Mouse (Mus musculus) CH12.LX (cell line): ENCODE measurements at regions not wholly inside any gene's neighbourhood (a gene's known extent, or its start where the extent isn't known, plus 50 kb on each side); places are given as distances from the start of the nearest gene placed in this dataset.

ENCODE experiments used
- DNase-seq: peaks from one replicate; pipeline ENCODE4 v3.0.0-alpha.2; 2013; ENCODE audit errors: extremely low read depth
- H3K27ac ChIP-seq: 2 replicates; pipeline ENCODE4 v1.5.1; 2012; ENCODE audit warnings: low read depth, mild to moderate bottlenecking, control low read depth, moderate library complexity; ENCODE audit not compliant: insufficient read depth
- H3K27me3 ChIP-seq: replicated peaks from 2 replicates; pipeline ENCODE3; 2012; ENCODE audit warnings: inconsistent platforms
- H3K36me3 ChIP-seq, 2 experiments: replicated peaks in 1 of 2; 2 replicates each; pipeline versions ENCODE3 to v1.6.1; 2012; ENCODE audit warnings: inconsistent platforms in 1 of 2, low read length in 1 of 2, mild to moderate bottlenecking in 1 of 2, mixed read lengths in 1 of 2, moderate library complexity in 1 of 2; ENCODE audit not compliant: control insufficient read depth in 1 of 2, insufficient read depth in 1 of 2
- H3K4me1 ChIP-seq, 2 experiments: 2 replicates each; pipeline ENCODE4 v1.6.1; 2012; ENCODE audit warnings: inconsistent platforms in 1 of 2, moderate library complexity in 1 of 2; ENCODE audit not compliant: insufficient read depth in 2 of 2, control insufficient read depth in 1 of 2
- H3K4me2 ChIP-seq: 2 replicates; pipeline ENCODE4 v1.6.1; 2012; ENCODE audit warnings: low read depth, mild to moderate bottlenecking, control low read depth; ENCODE audit not compliant: poor library complexity, insufficient read depth, severe bottlenecking
- H3K4me3 ChIP-seq, 3 experiments: fragments of 150-350 bp in 1 of 3; sonication (generic) in 1 of 3; replicated peaks in 1 of 3; 2 replicates each; pipeline versions ENCODE3 to v1.5.1; 2011 to 2012; ENCODE audit warnings: low read depth in 2 of 3, low read length in 2 of 3, mild to moderate bottlenecking in 2 of 3, moderate library complexity in 2 of 3, control low read depth in 1 of 3, improper control_type of control experiment in 1 of 3, inconsistent platforms in 1 of 3, mixed read lengths in 1 of 3; ENCODE audit not compliant: poor library complexity in 1 of 3
- H3K79me2 ChIP-seq: replicated peaks from 2 replicates; pipeline ENCODE4 v1.6.1; 2012; ENCODE audit warnings: mild to moderate bottlenecking, moderate library complexity; ENCODE audit not compliant: control insufficient read depth, poor library complexity, insufficient read depth, severe bottlenecking; ENCODE audit errors: extremely low read depth
- H3K9ac ChIP-seq: 2 replicates; pipeline ENCODE4 v1.6.1; 2012; ENCODE audit warnings: low read depth, mild to moderate bottlenecking, control low read depth, moderate library complexity; ENCODE audit not compliant: insufficient read depth
- H3K9me3 ChIP-seq: replicated peaks from 2 replicates; pipeline ENCODE3; 2012; ENCODE audit warnings: low read length, inconsistent platforms, mixed read lengths
- BHLHE40 ChIP-seq: IDR thresholded peaks from 2 replicates; pipeline ENCODE4 v1.6.1; 2011; ENCODE audit warnings: mild to moderate bottlenecking, low read depth, low read length, improper control_type of control experiment
- CHD2 ChIP-seq: IDR thresholded peaks from 2 replicates; pipeline ENCODE4 v1.6.1; 2011; ENCODE audit warnings: low read length, improper control_type of control experiment
- ELF1 ChIP-seq: IDR thresholded peaks from 2 replicates; pipeline ENCODE4 v1.6.1; 2014; ENCODE audit warnings: low read depth, mild to moderate bottlenecking, inconsistent platforms, low read length, improper control_type of control experiment
- GABPA ChIP-seq: IDR thresholded peaks from 2 replicates; pipeline ENCODE4 v1.6.1; 2012; ENCODE audit warnings: low read depth, low read length, improper control_type of control experiment, inconsistent platforms; ENCODE audit not compliant: insufficient replicate concordance
- HCFC1 ChIP-seq: IDR thresholded peaks from 2 replicates; pipeline ENCODE4 v1.6.1; 2012; ENCODE audit warnings: low read depth, mild to moderate bottlenecking, inconsistent platforms, low read length, improper control_type of control experiment
- IRF4 ChIP-seq: IDR thresholded peaks from 2 replicates; pipeline ENCODE4 v1.6.1; 2014; ENCODE audit warnings: low read depth, mild to moderate bottlenecking, inconsistent platforms, low read length, improper control_type of control experiment
- JUN ChIP-seq: IDR thresholded peaks from 2 replicates; pipeline ENCODE4 v1.6.1; 2011; ENCODE audit warnings: low read depth, mild to moderate bottlenecking, low read length, improper control_type of control experiment, moderate library complexity; ENCODE audit not compliant: insufficient read depth
- MAX ChIP-seq: IDR thresholded peaks from 2 replicates; pipeline ENCODE4 v1.6.1; 2011; ENCODE audit warnings: low read length, improper control_type of control experiment
- MAZ ChIP-seq: IDR thresholded peaks from 2 replicates; pipeline ENCODE4 v1.6.1; 2012; ENCODE audit warnings: low read depth, mild to moderate bottlenecking, inconsistent platforms, low read length, improper control_type of control experiment, moderate library complexity
- MEF2A ChIP-seq: IDR thresholded peaks from 2 replicates; pipeline ENCODE4 v1.6.1; 2014; ENCODE audit warnings: low read depth, mild to moderate bottlenecking, inconsistent platforms, low read length, improper control_type of control experiment, borderline replicate concordance
- MXI1 ChIP-seq: IDR thresholded peaks from 2 replicates; pipeline ENCODE4 v1.6.1; 2011; ENCODE audit warnings: mild to moderate bottlenecking, low read depth, low read length, improper control_type of control experiment
- NELFE ChIP-seq: IDR thresholded peaks from 2 replicates; pipeline ENCODE4 v1.6.1; 2011; ENCODE audit warnings: low read depth, low read length, improper control_type of control experiment
- NRF1 ChIP-seq: IDR thresholded peaks from 2 replicates; pipeline ENCODE4 v1.6.1; 2014; ENCODE audit warnings: low read depth, mild to moderate bottlenecking, inconsistent platforms, low read length, improper control_type of control experiment, moderate library complexity
- PAX5 ChIP-seq: IDR thresholded peaks from 2 replicates; pipeline ENCODE4 v1.6.1; 2012; ENCODE audit warnings: low read length, inconsistent platforms, mixed read lengths
- POLR2A ChIP-seq: IDR thresholded peaks from 2 replicates; pipeline ENCODE4 v1.6.1; 2011; ENCODE audit warnings: low read depth, mild to moderate bottlenecking, improper control_type of control experiment, low read length
- POLR2AphosphoS2 ChIP-seq: IDR thresholded peaks from 2 replicates; pipeline ENCODE4 v1.6.1; 2011; ENCODE audit warnings: low read depth, low read length, improper control_type of control experiment
- SIN3A ChIP-seq: IDR thresholded peaks from 2 replicates; pipeline ENCODE4 v1.6.1; 2012; ENCODE audit warnings: low read length, improper control_type of control experiment, inconsistent platforms
- TBP ChIP-seq: conservative IDR thresholded peaks from 2 replicates; pipeline ENCODE4 v1.6.1; 2011; ENCODE audit warnings: low read depth, low read length, improper control_type of control experiment
- dilution Hi-C: fragments of 300-500 bp; cut with MboI; formaldehyde crosslinking; loops from 2 replicates; pipeline ENCODE4 v1.14.3; 2020; ENCODE audit warnings: low sequenced_read_pairs; ENCODE audit not compliant: extremely low pct_unique_long_range_greater_than_20kb, extremely low pct_ligation_motif_present
- in situ Hi-C: fragments of 300-500 bp; cut with MboI; formaldehyde crosslinking; loops from 3 replicates; pipeline ENCODE4 v1.14.3; 2019; ENCODE audit warnings: low sequenced_read_pairs, low pct_ligation_motif_present, low pct_unique_long_range_greater_than_20kb, mixed read lengths

- no peak overlapping the region for H3K4me2 ChIP-seq
- H3K4me3 ChIP-seq = no peak overlapping the region
- H3K79me2 ChIP-seq = no peaks in the 10 kb centered on the region
- no peak for DNase-seq
- no peak overlapping the region for H3K27ac ChIP-seq
- H3K27me3 ChIP-seq = no peaks in the 10 kb centered on the region
- in situ Hi-C loops = no loop called here
- H3K9ac ChIP-seq = no peak overlapping the region
- H3K4me1 ChIP-seq = no peaks in the 10 kb centered on the region
- no peak for TF ChIP-seq POLR2AphosphoS2
- TF ChIP-seq MAZ = no peak
- TF ChIP-seq PAX5 = no peak
- no peak for TF ChIP-seq IRF4
- TF ChIP-seq MXI1 = no peak
- TF ChIP-seq, all 38 proteins: peak for 0
- no peaks in the 10 kb centered on the region for H3K36me3 ChIP-seq
- dilution Hi-C loops = no loop called here
- H3K9me3 ChIP-seq = peaks cover 6% of the 10 kb centered on the region
These were observed 447.4 kb upstream of the Zfp462 start for GRCm38 (mm10) chr4:54497312-54497994.

- Histone ChIP-seq H3K4me1 (no peaks in the 10 kb centered on the region), H3K9me3 (peaks cover 7% of the 10 kb centered on the region), H3K4me3 (no peak overlapping the region), H3K27me3 (no peaks in the 10 kb centered on the region), H3K79me2 (no peaks in the 10 kb centered on the region), H3K4me2 (no peak overlapping the region), H3K9ac (no peak overlapping the region), H3K36me3 (no peaks in the 10 kb centered on the region), H3K27ac (no peak overlapping the region)
- TF ChIP-seq JUN = no peak
- TF ChIP-seq CHD2 = no peak
- TF ChIP-seq SIN3A = no peak
- TF ChIP-seq MEF2A = no peak
- no peak for TF ChIP-seq NELFE
- TF ChIP-seq BHLHE40 = no peak
- TF ChIP-seq ELF1 = no peak
- in situ Hi-C loops = no loop called here
- dilution Hi-C loops = no loop called here
- DNase-seq = no peak
These were observed 428.9 kb upstream of the Zfp462 start for GRCm38 (mm10) chr4:54515934-54516333.

GRCm38 (mm10) chr4:54523283-54523682, 421.6 kb upstream of the Zfp462 start:
- Histone ChIP-seq H3K4me2 (no peak overlapping the region), H3K27ac (no peak overlapping the region), H3K27me3 (no peaks in the 10 kb centered on the region), H3K9ac (no peak overlapping the region), H3K9me3 (peaks cover 14% of the 10 kb centered on the region), H3K36me3 (no peaks in the 10 kb centered on the region), H3K4me1 (peaks cover 0 to 9% of the 10 kb centered on the region in 2 experiments; a peak in 2 of 4 replicates), H3K79me2 (no peaks in the 10 kb centered on the region), H3K4me3 (no peak overlapping the region)
- no peak for DNase-seq
- TF ChIP-seq TBP = no peak
- no peak for TF ChIP-seq MAX
- TF ChIP-seq MEF2A = no peak
- no peak for TF ChIP-seq NRF1
- no peak for TF ChIP-seq POLR2A
- TF ChIP-seq HCFC1 = no peak
- no peak for TF ChIP-seq GABPA
- in situ Hi-C loops = no loop called here
- dilution Hi-C loops = no loop called here
